13 mouse cellular contexts compared by ENCODE assay signal in genomic region chr4:120141810-120142209, GRCm38 (mm10). TPM values are rescaled to one million over a fixed set of nuclear protein-coding genes. Genes with fewer than 3 reads are reported as not detected.
"Had no signal": no experiment of that assay in that cellular context is flagged by ENCODE, and none has a peak within 500 bp of the region (broad histone marks: within the 10 kb centered on the region; RNA-seq: fewer than 3 reads in every experiment).

No protein-coding gene starts in this region.

- DNase-seq: layer of hippocampus, adult 9-11 months; layer of hippocampus, postnatal 36 days; right cerebral cortex, postnatal 14 days; thymus, postnatal 36 days had no signal

- H3K4me3 ChIP-seq: limb, embryonic 15.5 days; liver, embryonic 12.5 days; midbrain, embryonic 12.5 days had no signal

- H3K36me3 ChIP-seq: limb, embryonic 15.5 days; liver, embryonic 12.5 days; midbrain, embryonic 12.5 days had no signal

- H3K9me3 ChIP-seq: limb, embryonic 15.5 days; liver, embryonic 12.5 days; midbrain, embryonic 12.5 days had no signal

- H3K27me3 ChIP-seq: limb, embryonic 15.5 days; midbrain, embryonic 12.5 days had no signal

- H3K9ac ChIP-seq: limb, embryonic 15.5 days; liver, embryonic 12.5 days; midbrain, embryonic 12.5 days had no signal

- ATAC-seq: liver, embryonic 12.5 days had no signal

- H3K4me1 ChIP-seq: liver, embryonic 12.5 days; midbrain, embryonic 12.5 days had no signal

- H3K4me2 ChIP-seq: limb, embryonic 15.5 days; liver, embryonic 12.5 days; midbrain, embryonic 12.5 days had no signal

- H3K27ac ChIP-seq: kidney, postnatal 0 days; limb, embryonic 15.5 days; liver, embryonic 12.5 days; midbrain, embryonic 12.5 days had no signal

RNA-seq across cellular contexts. Expression of gene Edn2, which starts 19.2 kb away (rescaled TPM):
- total RNA-seq: layer of hippocampus, adult 18-20 months; layer of hippocampus, postnatal 36 days; left cerebral cortex, postnatal 25 days; megakaryocyte-erythroid progenitor cell, adult 5-6 weeks; midbrain, postnatal 0 days had no signal
- polyA plus RNA-seq: kidney, postnatal 0 days; limb, embryonic 11.5 days; midbrain, embryonic 12.5 days had no signal
